Comparison of ENCODE assay signal across 8 mouse cellular contexts in the genomic region with DNA sequence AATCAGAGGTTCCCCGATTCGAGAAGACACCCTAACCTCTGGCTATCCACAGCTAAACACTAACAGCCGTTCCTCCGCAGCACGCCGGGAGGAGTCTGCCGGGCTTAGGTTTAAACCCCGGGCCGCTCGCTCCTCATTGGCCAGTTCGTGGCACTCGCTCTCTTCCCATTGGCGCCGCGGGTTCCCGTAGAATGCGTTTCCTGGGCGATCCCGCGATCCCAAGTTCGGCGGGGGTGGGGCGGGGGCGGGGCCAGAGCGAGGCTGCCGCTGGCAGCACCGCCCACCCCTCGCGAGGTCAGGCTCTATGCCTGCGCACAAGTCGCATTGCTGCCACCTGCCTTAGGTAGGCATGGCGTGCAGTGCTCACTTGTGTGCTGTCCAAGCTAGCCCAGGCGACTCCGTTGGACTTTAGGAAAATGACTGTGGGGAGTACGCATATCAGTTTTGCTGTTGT. TPM values are rescaled to one million over a fixed set of nuclear protein-coding genes. Genes with fewer than 3 reads are reported as not detected.
DNase-seq lines count a peak whose midpoint lies in the region; ATAC-seq lines count a peak whose summit lies in the region.

A gene (minus strand): TSS at position 157 of the 454 bp plus-strand sequence.

- no peaks in the 10 kb centered on the region for H3K27me3 ChIP-seq in hindbrain, embryonic 13.5 days

- H3K36me3 ChIP-seq in hindbrain, embryonic 13.5 days: no peaks in the 10 kb centered on the region

- peak; percentile 99 for ATAC-seq in hindbrain, embryonic 13.5 days (ENCODE audit: low FRiP score)

- H3K9me3 ChIP-seq in hindbrain, embryonic 13.5 days: no peaks in the 10 kb centered on the region

- no peak within 1 kb of the TSS for H3K27ac ChIP-seq in hindbrain, embryonic 13.5 days

- peak within 1 kb of the TSS; percentile 65 for H3K9ac ChIP-seq in hindbrain, embryonic 13.5 days

- peak within 1 kb of the TSS; percentile 98 for H3K4me2 ChIP-seq in hindbrain, embryonic 13.5 days

- WGBS in hindbrain, embryonic 13.5 days: under 1% methylated on average over 35 of the region's 35 CpGs

- peaks cover 24% of the 10 kb centered on the region for H3K4me1 ChIP-seq in hindbrain, embryonic 13.5 days (replicated peaks)

- H3K4me3 ChIP-seq in hindbrain, embryonic 13.5 days: peak within 1 kb of the TSS; percentile 61

- DNase-seq in Muller cell, postnatal 12 days (ENCODE audit: inconsistent ontology term): peak; percentile 96
- DNase-seq in cerebellum, adult 9-11 months: peak; percentile 89
- peak; percentile 77 to 89 for DNase-seq in frontal cortex, postnatal 10 days (ENCODE audit: low spot score in 2 of 2)
- DNase-seq in layer of hippocampus, postnatal 25 days (ENCODE audit: extremely low spot score in 1 of 2, low spot score in 1 of 2): peak; percentile 54 to 81
- peak; percentile 93 for DNase-seq in lung, postnatal 25 days (ENCODE audit: low spot score)
- peak; percentile 97 for DNase-seq in retina, embryonic 14.5 days (ENCODE audit: low spot score)
- peak; percentile 92 for DNase-seq in thymus, postnatal 4 days

RNA-seq across cellular contexts. Expression of the gene that starts here (rescaled TPM):
- polyA plus RNA-seq in hindbrain, embryonic 13.5 days (2015; fragmentation: Nextera tagmentation; extraction: Ambion mirVana): 57.6 and 65.0 TPM in 2 replicates
- total RNA-seq in layer of hippocampus, postnatal 25 days (2021): 1 to 10 TPM; 1.5 TPM
